Mouse (Mus musculus) hematopoietic stem cell, adult 5-6 weeks (primary cell): Measurements from ENCODE around the gene Prkce. TPM values are rescaled to one million over a fixed set of nuclear protein-coding genes. Genes with fewer than 3 reads are reported as not detected.
A peak's percentile ranks its signal among the peaks of the same experiment; 100 is the strongest.

Experiments
- ATAC-seq, 2 experiments: fragments of 125-278 bp in 1 of 2; replicated peaks in 1 of 2; 2 replicates each; pipeline ENCODE4 v1.8.0; 2016 to 2017; ENCODE audit warnings: inconsistent platforms in 2 of 2, mild to moderate bottlenecking in 2 of 2, moderate number of reproducible peaks in 2 of 2, low read depth in 1 of 2, moderate TSS enrichment in 1 of 2; ENCODE audit not compliant: low FRiP score in 2 of 2, poor library complexity in 2 of 2, severe bottlenecking in 2 of 2, insufficient read depth in 1 of 2, low TSS enrichment in 1 of 2
- total RNA-seq: library from RNA; stranded (forward); fragments of 172-1452, 232-1000 nt; gene quantifications from 2 replicates; pipeline ENCODE4 v1.2.3, GENCODE M21; 2017

The Prkce gene
- total RNA-seq, 1 experiment from 2014 or later = 15.4 TPM

GRCm38 (mm10) chr17:86509871-86510270, 342.3 kb downstream of the Prkce start:
- ATAC-seq = no peak

- no peak for ATAC-seq
Measured at GRCm38 (mm10) chr17:86514974-86515620, 347.5 kb downstream of the Prkce start.

DNA sequence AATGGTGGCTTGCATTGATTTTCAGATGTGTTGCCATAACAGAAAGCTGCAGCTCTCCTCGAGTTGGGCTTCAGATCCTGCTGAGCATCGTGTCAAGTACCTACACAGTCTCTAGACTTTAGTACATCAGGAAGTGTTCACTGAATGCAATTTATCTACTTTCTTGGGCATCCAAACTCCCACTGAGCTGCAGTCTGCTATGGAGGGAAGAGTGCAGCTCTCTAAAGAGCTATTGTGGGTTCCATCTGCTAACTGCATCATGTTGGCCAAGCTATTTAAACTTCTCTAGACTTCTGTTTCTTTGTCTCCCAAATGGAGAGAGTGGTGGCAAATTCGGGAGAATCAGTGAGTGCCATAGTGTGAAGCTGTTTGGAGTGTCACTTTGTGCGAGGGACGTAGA, 349.0 kb downstream of the Prkce start:
- ATAC-seq = no peak

DNA sequence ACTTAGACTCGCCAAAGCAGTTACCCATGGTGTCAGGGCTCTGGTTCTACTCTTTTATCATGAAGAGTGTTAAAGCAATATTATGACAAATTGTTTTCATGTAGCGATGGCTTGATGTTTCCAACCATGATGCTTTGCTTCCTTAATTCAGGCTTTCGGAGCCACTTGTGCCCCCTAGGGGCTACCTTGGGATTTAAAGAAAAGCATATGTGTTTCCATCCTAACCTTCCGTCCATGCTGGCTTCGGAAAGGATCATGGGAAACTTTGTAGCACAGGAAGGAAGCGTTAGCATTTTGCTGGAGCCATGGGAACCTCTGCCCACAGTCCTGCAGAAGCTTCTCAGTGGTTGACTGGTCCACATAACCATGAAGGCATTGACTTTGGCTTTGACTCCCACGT, 351.0 kb downstream of the Prkce start:
- ATAC-seq = no peak

DNA sequence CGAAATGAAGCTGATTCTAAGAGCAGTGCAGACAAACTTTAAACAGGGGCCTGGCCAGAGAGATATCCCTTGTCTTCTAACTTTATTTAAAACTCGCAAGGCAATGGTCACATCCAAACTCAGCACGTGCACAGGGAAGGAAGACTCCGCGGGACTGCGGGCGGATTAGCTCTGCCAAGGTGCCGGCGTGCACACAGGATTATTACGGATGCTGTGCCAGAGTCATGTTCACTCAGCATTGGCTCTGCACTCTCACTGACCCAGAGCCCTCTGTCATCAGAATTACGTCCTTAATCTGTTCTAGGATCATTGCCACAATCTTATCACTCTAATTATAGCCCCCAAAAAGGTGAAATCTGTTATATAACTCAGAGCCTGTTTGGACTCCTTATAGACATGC, 353.7 kb downstream of the Prkce start:
- ATAC-seq = no peak

DNA sequence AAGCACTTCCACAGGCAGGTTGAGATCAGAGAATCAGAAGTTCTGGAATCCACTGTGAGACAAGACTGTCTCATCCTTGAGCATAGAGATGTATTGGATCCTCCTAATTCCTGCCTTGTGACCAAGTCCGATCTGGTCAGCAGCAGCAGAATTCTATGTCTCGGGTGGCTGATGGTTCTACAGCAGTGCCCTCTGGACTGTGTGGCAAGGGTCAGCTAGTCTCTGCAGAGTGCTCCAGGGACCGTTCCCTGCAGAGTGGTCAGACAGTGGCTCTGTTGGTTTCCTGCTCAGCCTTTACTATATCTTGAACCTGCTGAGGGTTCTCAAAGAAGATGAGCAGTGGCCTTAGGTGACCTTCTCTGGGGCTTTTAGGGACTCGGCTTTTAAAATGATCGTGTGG, 355.1 kb downstream of the Prkce start:
- ATAC-seq = no peak

DNA sequence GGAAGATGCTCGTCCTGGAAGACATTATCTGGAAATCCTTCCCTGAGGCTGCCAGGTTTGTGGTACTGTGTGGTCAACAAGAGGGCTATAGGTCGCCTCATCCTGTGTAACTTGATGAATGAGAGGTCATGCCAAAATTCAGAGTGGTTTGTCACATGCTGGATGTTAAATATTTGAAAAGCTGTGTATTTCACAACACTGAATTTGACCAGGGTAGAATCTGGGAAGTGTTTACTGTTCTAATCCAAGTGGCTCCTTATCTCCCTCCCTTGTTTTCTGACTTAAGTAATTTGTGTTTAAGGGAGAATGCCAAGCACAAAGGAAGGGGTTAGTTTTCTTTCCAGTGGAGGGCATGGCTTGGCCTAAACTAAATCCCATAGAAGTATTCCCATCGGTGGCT, 355.8 kb downstream of the Prkce start:
- ATAC-seq = no peak

- no peak for ATAC-seq
Measured at GRCm38 (mm10) chr17:86523843-86524242, 356.3 kb downstream of the Prkce start.

DNA sequence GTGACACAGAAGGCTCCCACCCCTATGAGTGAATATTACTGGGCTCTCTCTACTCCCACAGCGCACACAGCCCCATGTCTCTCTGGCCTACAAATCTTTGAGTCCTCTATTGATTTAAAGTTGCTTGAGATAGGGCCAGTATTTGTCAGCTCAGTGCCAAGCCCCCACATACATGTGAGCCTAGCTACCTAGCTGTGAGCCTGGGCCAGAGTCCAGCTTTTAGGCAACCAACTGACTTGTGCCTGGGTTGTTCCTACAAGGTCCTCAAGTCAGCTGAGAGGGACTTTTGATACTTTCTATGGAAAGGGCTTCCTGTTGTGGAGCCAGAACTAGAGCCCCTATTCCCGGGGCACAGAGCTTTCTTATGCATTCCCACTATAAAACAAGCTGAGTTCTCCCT, 357.5 kb downstream of the Prkce start:
- ATAC-seq = no peak

DNA sequence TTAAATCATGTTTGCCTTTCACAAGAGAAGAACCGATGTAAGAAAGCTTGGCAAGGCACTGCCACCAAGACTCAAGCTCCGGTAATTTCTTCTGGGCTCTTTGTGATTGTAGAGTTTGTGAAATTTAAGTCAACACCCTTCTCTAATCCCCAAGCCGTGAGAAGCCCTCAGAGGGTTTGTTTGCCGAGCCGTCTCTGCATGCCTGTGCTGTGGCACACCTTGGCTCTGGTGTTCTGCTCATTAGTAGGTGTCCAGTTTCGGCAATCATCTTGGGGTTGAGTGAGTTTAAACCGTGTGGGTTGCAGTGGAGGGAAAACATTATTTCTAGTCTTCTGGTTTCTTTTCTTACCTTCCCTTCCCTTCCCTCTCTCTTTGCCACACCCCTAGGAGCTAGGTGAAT, 358.4 kb downstream of the Prkce start:
- no peak for ATAC-seq

DNA sequence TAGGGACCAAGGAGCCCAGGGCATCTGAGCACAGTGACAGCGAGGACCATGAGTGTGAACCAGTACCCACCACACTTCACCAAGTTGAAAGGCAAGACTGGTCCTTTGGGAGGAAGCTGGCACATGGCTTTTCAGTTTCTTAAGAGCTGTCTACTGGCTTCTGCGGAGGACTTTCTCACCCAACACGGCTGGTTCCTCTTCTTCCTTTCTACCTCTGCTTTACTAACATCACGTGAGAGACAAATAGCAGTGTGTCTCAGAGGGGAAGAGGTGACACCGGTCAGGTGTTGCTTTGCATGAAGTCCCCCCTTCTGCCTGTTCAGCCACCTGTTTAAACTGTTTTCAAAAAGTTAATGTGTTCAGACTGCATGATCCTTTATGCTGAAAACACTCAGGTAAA, 359.7 kb downstream of the Prkce start:
- ATAC-seq = no peak

DNA sequence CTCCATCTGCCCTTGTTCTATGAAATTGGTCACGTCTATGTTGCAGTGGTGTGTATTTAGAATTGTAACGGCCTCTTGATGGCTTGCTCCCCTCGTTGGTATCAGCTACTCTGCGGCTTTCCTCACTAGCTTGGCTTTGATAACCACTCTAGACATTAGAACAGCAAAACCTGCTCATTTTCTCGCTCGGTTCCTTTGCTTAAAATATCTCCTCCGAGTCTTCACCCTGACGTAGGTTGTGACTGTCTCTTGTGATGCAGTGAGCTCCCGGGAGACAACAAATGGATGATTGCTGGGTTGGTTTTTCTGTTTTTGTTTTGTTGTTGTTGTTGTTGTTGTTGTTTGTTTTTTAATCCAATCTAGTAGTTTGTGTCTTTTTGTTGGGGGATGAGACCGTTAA, 361.4 kb downstream of the Prkce start:
- ATAC-seq = no peak

- no peak for ATAC-seq
Measured at GRCm38 (mm10) chr17:86529411-86529810, 361.8 kb downstream of the Prkce start.

DNA sequence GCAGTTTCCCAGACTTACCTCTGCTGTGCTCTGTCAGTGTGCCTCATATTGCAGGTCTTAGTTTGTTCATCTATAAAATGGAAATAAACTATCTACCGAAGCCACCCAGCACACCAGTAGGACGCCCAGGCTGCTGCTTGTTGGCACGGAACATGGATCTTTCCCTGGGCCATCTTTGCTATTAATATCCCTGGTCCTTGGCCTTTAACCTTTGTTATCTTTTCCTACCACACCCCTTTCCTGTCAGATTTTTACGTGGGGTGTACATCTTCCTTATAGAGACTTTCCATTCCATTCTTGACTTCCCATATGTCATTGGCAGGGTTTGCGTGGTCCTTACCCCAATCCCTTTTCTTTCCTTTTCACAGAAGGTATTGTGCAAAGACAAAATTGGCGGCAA, 363.6 kb downstream of the Prkce start:
- ATAC-seq = no peak

GRCm38 (mm10) chr17:86532783-86533548, 365.4 kb downstream of the Prkce start:
- ATAC-seq = no peak

- no peak for ATAC-seq
Measured at GRCm38 (mm10) chr17:86533549-86533851, 365.9 kb downstream of the Prkce start.

- no peak for ATAC-seq
Measured at GRCm38 (mm10) chr17:86535096-86535495, 367.5 kb downstream of the Prkce start.

- ATAC-seq = peak; percentile 78 to 84
Measured at GRCm38 (mm10) chr17:86535827-86536656, 368.5 kb downstream of the Prkce start.
